Mouse (Mus musculus) central nervous system, embryonic 11.5 days (tissue): ENCODE data around the gene Nudt2. TPM values are rescaled to one million over a fixed set of nuclear protein-coding genes. Genes with fewer than 3 reads are reported as not detected.

Experiments used
- polyA plus RNA-seq: library from polyadenylated mRNA; depleted of rRNA; stranded (reverse); fragments of >200 nt; gene quantifications from 2 replicates; pipeline ENCODE4 v1.2.3, GENCODE M21; 2012; rRNA removed

Gene Nudt2
- polyA plus RNA-seq, result 29.0 and 48.4 TPM in 2 replicates

DNA sequence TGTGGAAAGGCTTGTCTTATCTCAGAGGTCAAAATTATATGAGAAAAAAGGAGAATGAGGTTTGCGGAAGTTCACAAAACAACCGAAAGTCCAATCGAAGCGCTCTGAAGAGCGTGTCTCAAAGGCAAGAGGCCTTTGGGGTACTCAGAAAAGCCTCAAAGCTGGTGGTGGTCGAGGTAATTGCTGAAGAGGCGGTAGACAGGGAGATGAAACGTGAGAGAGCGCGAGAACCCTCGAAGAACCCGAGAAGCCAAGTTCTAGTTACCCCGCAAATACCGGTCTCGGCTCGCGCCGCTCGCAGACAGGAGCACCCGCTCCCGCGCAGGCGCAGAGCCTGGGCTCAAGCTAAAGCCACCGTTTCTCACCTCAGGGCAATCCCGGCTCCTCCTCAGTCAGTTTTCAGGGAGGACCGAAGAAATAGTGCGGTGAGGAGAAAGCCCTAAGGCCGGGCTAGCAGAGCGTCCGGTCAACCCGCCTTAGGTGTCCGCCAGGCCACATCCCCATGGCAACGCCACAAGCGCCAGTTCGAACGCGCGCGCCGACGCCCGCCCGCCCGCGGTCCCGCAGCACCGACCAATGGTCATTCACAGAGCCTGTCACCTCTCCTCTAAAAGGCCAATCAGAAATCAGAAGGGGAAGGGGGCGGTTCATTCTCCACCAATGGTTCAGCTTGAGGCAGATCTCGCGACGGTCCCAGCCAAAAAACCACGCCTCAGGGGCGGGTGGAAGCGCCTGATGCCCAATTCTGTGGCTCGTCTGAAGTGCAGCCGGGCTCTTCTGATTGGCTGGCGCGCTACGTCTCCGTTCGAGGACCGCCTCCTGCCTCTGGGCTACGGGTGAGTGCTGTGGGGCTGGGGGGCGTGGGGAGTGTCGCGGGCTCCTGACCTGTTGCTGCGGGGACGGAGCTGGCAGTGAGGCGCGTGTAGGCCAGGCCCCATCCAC, at the start of gene Nudt2, which contains the start of gene Kif24:
Gene Nudt2, plus strand, starts transcription at position 807 of the 942 bp plus-strand sequence.
Gene Kif24, minus strand, starts transcription at position 543 of the 942 bp plus-strand sequence.

GRCm38 (mm10) chr4:41502986-41503412, 38.0 kb downstream of the Nudt2 start, which contains the start of gene AI464131:
Gene AI464131, minus strand, starts transcription at chr4:41503076.

GRCm38 (mm10) chr4:41517233-41517632, 52.3 kb downstream of the Nudt2 start, which contains the start of gene 1110017D15Rik:
Gene 1110017D15Rik, minus strand, starts transcription at chr4:41517333.

Other genes with a start within 250 kb of the Nudt2 start
- 62.6 and 90.7 TPM in 2 replicates for gene Ubap2, start 190.0 kb upstream of the Nudt2 start, polyA plus RNA-seq
- 34.9 and 40.3 TPM in 2 replicates for gene Dcaf12, start 150.3 kb upstream of the Nudt2 start, polyA plus RNA-seq
- gene Ubap1, start 116.2 kb upstream of the Nudt2 start, polyA plus RNA-seq, result 53.2 and 57.1 TPM in 2 replicates
- gene Kif24, start 264 bp upstream of the Nudt2 start, polyA plus RNA-seq, result 10.1 and 10.4 TPM in 2 replicates
- 4.5 and 5.2 TPM in 2 replicates for gene AI464131, start 37.9 kb downstream of the Nudt2 start, polyA plus RNA-seq
- gene 1110017D15Rik, start 52.2 kb downstream of the Nudt2 start, polyA plus RNA-seq, result 3.3 and 3.7 TPM in 2 replicates
- 34.1 and 43.0 TPM in 2 replicates for gene Fam219a, start 104.4 kb downstream of the Nudt2 start, polyA plus RNA-seq
- gene Dnaic1, start 104.6 kb downstream of the Nudt2 start, polyA plus RNA-seq, result 1.7 and 3.9 TPM in 2 replicates
- 32.8 and 37.7 TPM in 2 replicates for gene Enho, start 175.2 kb downstream of the Nudt2 start, polyA plus RNA-seq
- 69.6 and 76.5 TPM in 2 replicates for gene Cntfr, start 231.9 kb downstream of the Nudt2 start, polyA plus RNA-seq
- gene Il11ra1, start 234.8 kb downstream of the Nudt2 start, polyA plus RNA-seq, result 74.6 and 76.8 TPM in 2 replicates
- gene Rpp25l, start 248.4 kb downstream of the Nudt2 start, polyA plus RNA-seq, result 58.6 and 86.2 TPM in 2 replicates